Mouse (Mus musculus) liver, adult 2 months (tissue): Measurements from ENCODE around the gene Sfi1. TPM values are rescaled to one million over a fixed set of nuclear protein-coding genes. Genes with fewer than 3 reads are reported as not detected.
"Not testable (repeated sequence)": the region's sequence is repeated elsewhere in the genome, so short reads cannot be mapped to it uniquely, and the experiment has no call there.

Experiments
- DNase-seq: peaks from one replicate; pipeline ENCODE4 v3.0.0-alpha.2; 2011; ENCODE audit warnings: low read depth, low spot score; ENCODE audit errors: extremely low read depth
- H3K27ac ChIP-seq: fragments of 200-500 bp; replicated peaks from 2 replicates; pipeline ENCODE4 v1.5.1; 2012; ENCODE audit warnings: low read depth, mild to moderate bottlenecking, control low read depth, inconsistent platforms, low read length; ENCODE audit not compliant: insufficient read depth
- H3K27me3 ChIP-seq: fragments of 200-500 bp; 2 replicates; pipeline ENCODE4 v1.6.1; 2012; ENCODE audit warnings: mild to moderate bottlenecking, moderate library complexity, low read length, inconsistent platforms; ENCODE audit not compliant: control insufficient read depth, insufficient read depth
- H3K36me3 ChIP-seq: fragments of 200-500 bp; 2 replicates; pipeline ENCODE4 v1.6.1; 2012; ENCODE audit warnings: low read length, inconsistent platforms; ENCODE audit not compliant: control insufficient read depth, insufficient read depth
- H3K4me1 ChIP-seq: fragments of 200-500 bp; 2 replicates; pipeline ENCODE4 v1.6.1; 2011; ENCODE audit warnings: low read length; ENCODE audit not compliant: control insufficient read depth, insufficient read depth
- H3K4me3 ChIP-seq: fragments of 200-500 bp; 2 replicates; pipeline ENCODE4 v1.5.1; 2011; ENCODE audit warnings: low read depth, mild to moderate bottlenecking, control low read depth, low read length, moderate library complexity; ENCODE audit not compliant: insufficient read depth
- H3K79me2 ChIP-seq: fragments of 200-500 bp; 2 replicates; pipeline ENCODE4 v1.6.1; 2012; ENCODE audit warnings: inconsistent platforms, mild to moderate bottlenecking, low read length, moderate library complexity; ENCODE audit not compliant: control insufficient read depth, insufficient read depth
- H3K9ac ChIP-seq: fragments of 200-500 bp; 2 replicates; pipeline ENCODE4 v1.6.1; 2012; ENCODE audit warnings: low read depth, mild to moderate bottlenecking, control low read depth, inconsistent platforms, low read length
- CTCF ChIP-seq: fragments of 200-500 bp; IDR thresholded peaks from 2 replicates; pipeline ENCODE4 v1.5.1; 2011; ENCODE audit warnings: low read depth, low read length, control low read depth
- POLR2A ChIP-seq: fragments of 200-500 bp; IDR thresholded peaks from 2 replicates; pipeline ENCODE4 v1.6.1; 2011; ENCODE audit warnings: low read length, control low read depth; ENCODE audit not compliant: insufficient read depth; ENCODE audit errors: extremely low read depth
- WGBS: fragments of 180-500 bp; shearing (Covaris S2); methylation state at CpG from one replicate; pipeline ENCODE4 v1.1.7; 2018; 5-methylcytosine and 5-hydroxymethylcytosine counted together
- polyA plus RNA-seq: library from polyadenylated mRNA; depleted of rRNA; stranded (reverse); fragments of >200 nt; gene quantifications from 2 replicates; pipeline ENCODE4 v1.2.3, GENCODE M21; 2012
- total RNA-seq: library from RNA; depleted of rRNA; stranded (reverse); fragments of >200 nt; gene quantifications from 2 replicates; pipeline ENCODE4 v1.2.3, GENCODE M21; 2014

Gene Sfi1
- total and polyA plus RNA-seq, 2 experiments = 11.3 to 12.4 TPM

DNA sequence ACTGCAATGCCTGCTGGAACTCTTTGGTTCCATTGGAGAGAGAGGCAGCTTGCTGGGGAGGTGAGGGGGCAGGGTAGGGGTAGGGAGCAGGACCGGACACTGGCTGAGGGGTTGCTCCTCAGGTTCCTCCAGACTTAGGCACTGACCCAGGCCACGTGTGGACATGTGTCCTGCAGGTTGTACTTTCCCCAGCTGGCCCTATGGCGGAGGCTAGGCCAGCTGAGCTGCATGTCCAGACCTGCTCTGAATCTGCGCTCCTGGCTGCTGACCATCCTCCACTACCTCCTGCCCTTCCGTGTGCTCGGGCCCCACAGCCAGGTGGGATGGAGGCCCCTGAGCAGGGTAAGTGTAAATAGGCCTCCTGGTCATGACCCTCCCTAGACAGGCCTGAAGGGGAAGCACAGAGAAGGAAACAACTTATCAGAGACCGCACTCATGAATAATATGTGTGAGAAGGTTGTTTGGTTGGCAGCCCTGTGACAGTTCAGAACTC is 65.9 kb downstream of the Sfi1 start:
- not testable (repeated sequence) for H3K27ac ChIP-seq, H3K79me2 ChIP-seq, H3K27me3 ChIP-seq, H3K4me1 ChIP-seq, DNase-seq, H3K9ac ChIP-seq, H3K4me3 ChIP-seq, H3K36me3 ChIP-seq
- 89% methylated on average over 5 of the region's 7 CpGs for WGBS

DNA sequence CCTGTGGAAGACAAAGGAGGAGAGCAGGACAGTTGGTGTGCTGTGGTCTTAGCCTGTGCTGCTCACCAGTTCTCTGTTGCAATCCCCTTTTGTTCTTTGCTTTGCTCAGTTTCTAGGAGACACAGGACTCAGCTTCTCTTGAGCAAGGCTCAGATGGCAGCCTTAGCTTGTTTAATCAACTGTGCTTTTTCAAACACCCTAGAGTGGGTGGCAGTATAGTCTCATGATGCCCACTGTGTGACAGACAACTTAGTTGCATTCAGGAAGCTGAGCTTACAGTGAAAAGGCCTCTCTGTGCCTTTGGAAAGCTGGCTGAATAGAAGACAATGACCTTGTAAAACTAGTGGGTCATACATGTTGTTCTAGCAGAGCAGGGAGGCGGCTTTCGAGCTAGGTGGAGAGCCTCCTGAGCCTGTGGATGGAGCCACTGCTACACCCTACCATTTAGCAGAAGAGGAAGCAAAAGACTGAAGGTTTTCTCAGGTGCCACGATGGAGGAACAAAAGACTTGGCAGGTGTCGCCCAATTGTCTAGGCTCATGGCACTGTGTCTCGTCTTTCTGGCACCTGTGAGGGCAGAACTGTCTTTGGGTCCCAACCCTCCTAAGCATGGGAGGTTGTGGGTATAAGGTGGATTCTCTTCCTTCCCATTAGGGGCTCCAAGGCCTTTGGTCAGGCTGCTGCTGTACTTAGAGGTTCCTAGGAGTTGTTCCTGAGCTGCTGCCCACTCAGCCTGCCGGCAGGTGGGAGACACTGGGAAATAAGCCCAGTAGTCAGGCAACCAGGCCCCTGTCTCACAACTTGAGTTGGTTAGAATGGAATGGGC is 66.6 kb downstream of the Sfi1 start:
- not testable (repeated sequence) for H3K4me3 ChIP-seq, H3K79me2 ChIP-seq, H3K4me1 ChIP-seq, H3K9ac ChIP-seq, DNase-seq, H3K27me3 ChIP-seq, H3K36me3 ChIP-seq
- WGBS = 72% methylated on average over 6 of the region's 6 CpGs
- peak overlapping the region; percentile 51; the same call in 1 of the 2 replicates for H3K27ac ChIP-seq

GRCm38 (mm10) chr11:3125922-3126321 is 67.3 kb downstream of the Sfi1 start:
- not testable (repeated sequence) for H3K79me2 ChIP-seq, DNase-seq, H3K9ac ChIP-seq, H3K27ac ChIP-seq, H3K4me1 ChIP-seq, H3K27me3 ChIP-seq, H3K36me3 ChIP-seq, H3K4me3 ChIP-seq
- 91% methylated on average over 3 of the region's 4 CpGs for WGBS

DNA sequence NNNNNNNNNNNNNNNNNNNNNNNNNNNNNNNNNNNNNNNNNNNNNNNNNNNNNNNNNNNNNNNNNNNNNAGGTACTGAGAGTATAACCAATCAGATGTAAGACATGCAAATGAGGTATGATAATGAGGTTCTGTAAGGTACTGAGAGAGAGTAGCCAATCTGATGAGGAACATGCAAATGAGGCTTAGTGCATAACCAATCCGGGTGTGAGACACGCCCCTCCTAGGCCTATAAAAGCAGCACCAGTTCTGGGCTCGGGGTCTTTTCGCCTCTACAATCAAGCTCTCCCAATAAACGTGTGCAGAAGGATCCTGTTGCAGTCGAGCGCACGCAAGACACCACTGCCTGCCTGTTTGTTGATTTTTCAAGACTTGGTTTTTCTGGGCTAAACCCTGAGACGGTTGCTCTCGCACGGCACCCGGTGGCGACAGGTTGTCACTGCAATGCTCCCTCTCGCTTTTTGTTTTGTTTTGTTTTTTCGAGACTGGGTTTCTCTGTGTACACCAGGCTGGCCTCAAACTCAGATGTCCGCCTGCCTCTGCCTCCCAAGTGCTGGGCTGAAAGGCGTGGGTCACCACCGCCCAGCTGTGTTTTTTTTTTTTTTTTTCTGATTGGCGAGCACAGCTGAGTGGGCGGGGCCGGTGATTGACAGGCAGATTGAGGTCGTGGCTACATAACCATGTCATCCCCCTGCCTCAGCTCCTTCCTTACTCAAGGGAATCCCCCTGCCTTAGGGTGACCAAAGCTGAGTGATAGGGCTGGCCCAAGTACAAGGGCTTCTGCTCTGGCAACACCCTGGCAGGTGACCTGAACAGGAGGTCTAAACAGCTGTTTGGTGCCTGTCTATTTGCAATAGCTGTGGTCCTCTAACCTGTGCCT is 68.1 kb downstream of the Sfi1 start:
- peak; percentile 43; the same call in 1 of the 2 replicates for TF ChIP-seq CTCF
- not testable (repeated sequence) for H3K36me3 ChIP-seq, H3K4me1 ChIP-seq, H3K27me3 ChIP-seq, DNase-seq, H3K4me3 ChIP-seq, H3K79me2 ChIP-seq, H3K9ac ChIP-seq, H3K27ac ChIP-seq
- 85% methylated on average over 22 of the region's 22 CpGs for WGBS

- no peak for TF ChIP-seq CTCF
- TF ChIP-seq POLR2A = no peak
- no peaks in the 10 kb centered on the region for H3K79me2 ChIP-seq
- no peak overlapping the region for H3K27ac ChIP-seq
- H3K36me3 ChIP-seq = no peaks in the 10 kb centered on the region
- 70% methylated on average over 3 of the region's 3 CpGs for WGBS
- no peak overlapping the region for H3K4me3 ChIP-seq
- no peak overlapping the region for H3K9ac ChIP-seq
- H3K27me3 ChIP-seq = no peaks in the 10 kb centered on the region
- H3K4me1 ChIP-seq = no peaks in the 10 kb centered on the region
- no peak for DNase-seq
Measured at GRCm38 (mm10) chr11:3114403-3114802, 78.9 kb downstream of the Sfi1 start.

DNA sequence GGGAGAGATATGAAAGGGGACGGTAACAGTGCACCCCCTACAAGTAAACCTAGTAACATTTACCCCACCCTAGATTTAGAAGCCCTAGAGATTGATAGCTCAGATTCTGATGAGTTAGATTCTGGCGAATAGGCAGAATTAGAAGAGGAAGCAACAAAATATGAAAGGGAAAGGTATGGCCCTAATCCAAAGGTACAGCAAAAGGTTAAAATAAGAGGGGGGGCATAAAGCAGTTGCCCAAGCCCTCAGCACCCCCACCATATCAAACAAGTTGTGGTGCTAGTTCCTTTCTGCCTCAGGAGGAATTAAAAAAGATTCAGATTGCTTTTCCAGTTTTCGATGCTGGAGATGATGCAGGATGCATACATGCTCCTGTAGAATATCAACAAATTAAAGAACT is 87.1 kb downstream of the Sfi1 start:
- no peak overlapping the region for H3K9ac ChIP-seq
- TF ChIP-seq POLR2A = no peak
- no peak for TF ChIP-seq CTCF
- WGBS = 65% methylated on average over 3 of the region's 3 CpGs
- H3K27me3 ChIP-seq = no peaks in the 10 kb centered on the region
- no peaks in the 10 kb centered on the region for H3K4me1 ChIP-seq
- no peaks in the 10 kb centered on the region for H3K79me2 ChIP-seq
- H3K4me3 ChIP-seq = no peak overlapping the region
- H3K36me3 ChIP-seq = no peaks in the 10 kb centered on the region
- DNase-seq = no peak
- H3K27ac ChIP-seq = no peak overlapping the region
